Mouse (Mus musculus) left cerebral cortex, postnatal 14 days (tissue): ENCODE results near the gene Hfe2. TPM values are rescaled to one million over a fixed set of nuclear protein-coding genes. Genes with fewer than 3 reads are reported as not detected.

Experiments used
- DNase-seq, 2 experiments: peaks; one replicate each; pipeline ENCODE4 v3.0.0; 2021 to 2022; ENCODE audit warnings: low spot score in 2 of 2, mixed read lengths in 1 of 2
- intact Hi-C: fragments of 180-260 bp; cut with DNase I; formaldehyde crosslinking; loops from one replicate; pipeline ENCODE4 v1.15.1; 2025
- total RNA-seq, 2 experiments: library from RNA; stranded (reverse); gene quantifications; 2 replicates each; pipeline ENCODE4 v1.2.3; 2021

The Hfe2 gene
- total RNA-seq, 2 experiments from 2014 or later: 0.18 to 0.42 TPM

DNA sequence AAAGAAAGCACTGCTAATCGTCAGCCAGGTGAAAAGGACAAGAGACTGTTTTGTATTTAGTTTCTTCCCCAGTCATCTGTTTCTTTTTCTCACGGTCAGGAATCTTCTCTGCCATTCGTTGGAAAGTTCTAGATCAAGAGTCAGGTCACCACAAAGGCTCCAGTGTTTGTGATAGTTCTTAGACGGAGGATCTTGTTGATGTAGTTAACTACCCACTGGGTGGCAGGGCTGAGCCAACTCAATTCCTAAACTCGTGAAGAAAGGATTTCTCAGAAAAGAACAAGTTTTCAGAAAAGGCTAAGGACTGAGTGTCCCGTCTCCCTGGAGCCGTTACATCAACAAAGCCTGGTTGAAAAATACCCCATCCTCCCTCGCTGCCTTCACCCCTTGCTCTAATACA, 26.2 kb downstream of the Hfe2 start:
- intact Hi-C loops: loop anchor here (1.0 kb wide), 1 partner anchor 29 kb away; no protein-coding TSS in a partner anchor
- DNase-seq: peak; percentile 70 to 74

DNA sequence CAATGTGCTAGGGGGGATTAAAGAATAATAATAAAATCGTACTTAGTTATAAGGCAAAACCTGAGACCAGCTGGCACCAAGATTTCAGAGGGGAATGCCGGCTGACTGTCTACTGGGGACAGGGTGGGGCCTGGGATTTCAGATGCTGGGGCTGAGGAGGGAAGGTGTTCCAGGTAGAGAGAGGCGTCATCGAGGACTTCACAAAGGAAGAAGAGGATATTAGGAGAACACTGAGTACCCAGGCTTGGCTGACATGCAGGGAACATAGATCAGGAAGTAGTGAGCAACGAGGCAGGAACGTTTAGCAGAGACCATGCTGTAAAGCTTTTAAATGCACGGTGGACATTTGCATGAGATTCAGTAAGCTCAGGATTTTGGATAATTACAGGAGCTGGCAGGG, 26.9 kb downstream of the Hfe2 start:
- no peak for DNase-seq
- intact Hi-C loops: loop anchor here (1.0 kb wide), 1 partner anchor 28 kb away; no protein-coding TSS in a partner anchor

DNA sequence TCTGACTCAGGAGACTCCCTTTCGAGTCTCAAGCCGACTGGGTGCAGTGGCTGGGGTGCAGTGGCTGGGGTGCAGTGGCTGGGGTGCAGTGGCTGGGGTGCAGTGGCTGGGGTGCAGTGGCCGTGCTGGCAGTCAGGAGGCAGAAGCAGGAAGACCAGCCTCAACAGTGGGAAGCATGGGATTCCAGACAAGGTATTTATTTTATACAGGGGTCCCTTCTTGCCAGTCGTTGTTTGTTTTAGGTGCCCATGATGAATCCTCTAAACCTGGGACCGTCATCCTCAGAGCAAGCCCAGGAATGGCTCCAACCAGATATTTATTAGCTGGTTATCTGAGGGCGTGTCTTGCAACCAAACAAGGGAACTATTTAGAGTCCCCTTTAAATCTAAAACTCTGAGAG, 28.6 kb downstream of the Hfe2 start:
- intact Hi-C loops: no loop called here
- no peak for DNase-seq

DNA sequence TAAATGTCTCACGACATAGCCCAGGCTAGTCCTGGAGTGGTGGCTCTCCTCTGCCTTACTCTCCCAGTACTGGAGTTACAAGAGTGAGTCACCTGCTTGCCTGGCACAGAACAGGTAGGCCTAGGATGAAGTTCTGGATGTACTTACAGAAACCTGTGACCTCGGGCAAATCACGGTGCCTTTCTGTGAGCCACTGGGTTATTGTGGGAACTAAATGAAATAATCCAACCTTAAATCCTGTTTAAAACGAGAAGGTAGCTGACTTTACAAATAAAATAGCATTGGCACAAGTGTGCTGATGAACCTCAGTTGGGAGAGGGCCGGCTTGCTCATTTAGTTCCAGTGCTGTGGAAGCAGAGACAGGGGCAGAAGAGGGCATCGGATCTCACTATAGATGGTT, 29.3 kb downstream of the Hfe2 start:
- DNase-seq: no peak
- intact Hi-C loops: no loop called here

DNA sequence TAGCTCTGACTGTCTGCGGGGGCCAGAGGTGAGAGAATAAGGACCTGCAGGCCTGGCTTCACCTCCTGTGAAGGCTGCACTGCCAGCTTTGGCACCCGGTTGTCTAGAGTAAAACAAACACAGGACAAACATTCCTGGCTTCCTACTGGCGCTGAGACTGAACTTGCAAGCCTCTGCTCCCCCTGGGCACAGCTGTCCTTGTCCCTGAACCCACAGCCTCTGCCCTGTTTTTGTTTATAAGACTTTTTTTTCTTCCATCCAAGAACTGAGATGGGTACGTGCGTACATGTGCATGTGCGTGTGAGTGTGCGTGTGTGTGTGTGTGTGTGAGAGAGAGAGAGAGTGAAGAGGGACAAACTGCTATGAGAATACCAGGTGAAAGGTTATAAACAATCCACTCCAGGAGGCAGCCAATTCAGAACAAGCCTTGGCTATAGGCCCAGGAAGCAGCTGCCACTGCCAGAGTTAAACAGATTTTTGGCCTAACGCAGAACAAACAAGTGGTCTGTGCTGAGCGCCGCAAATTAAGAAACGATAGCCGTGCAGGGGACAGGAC, 30.1 kb downstream of the Hfe2 start:
- DNase-seq: peak; percentile 55 to 79
- intact Hi-C loops: no loop called here

DNA sequence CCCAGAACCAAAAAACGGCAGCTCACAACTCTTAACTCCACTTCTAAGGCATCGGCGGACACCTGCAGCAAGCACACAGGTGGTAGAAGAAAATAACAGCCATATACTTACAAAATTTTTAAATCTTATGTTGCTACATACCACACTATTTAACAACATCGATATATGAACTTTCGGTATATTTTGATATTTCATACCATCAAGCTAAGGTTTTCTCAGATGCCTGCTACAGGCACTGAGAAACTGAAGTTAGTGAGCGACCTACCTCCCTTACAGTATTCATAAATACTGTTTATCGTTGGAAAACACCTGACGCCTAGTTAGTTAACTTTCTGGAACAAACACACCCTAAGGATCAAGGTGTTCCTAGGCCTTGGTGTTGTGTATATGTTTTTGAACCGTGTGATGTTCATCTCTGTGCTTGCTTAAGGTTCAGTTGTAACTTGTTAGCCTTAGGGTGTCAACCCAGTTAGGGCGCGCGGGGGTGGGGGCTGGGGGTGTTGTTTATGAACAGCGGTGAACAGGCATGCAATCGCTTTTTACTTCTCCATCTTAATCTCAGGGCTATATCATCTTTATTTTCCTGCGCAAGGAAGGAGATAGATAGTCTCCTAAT, 31.1 kb downstream of the Hfe2 start:
- no peak for DNase-seq
- intact Hi-C loops: no loop called here

DNA sequence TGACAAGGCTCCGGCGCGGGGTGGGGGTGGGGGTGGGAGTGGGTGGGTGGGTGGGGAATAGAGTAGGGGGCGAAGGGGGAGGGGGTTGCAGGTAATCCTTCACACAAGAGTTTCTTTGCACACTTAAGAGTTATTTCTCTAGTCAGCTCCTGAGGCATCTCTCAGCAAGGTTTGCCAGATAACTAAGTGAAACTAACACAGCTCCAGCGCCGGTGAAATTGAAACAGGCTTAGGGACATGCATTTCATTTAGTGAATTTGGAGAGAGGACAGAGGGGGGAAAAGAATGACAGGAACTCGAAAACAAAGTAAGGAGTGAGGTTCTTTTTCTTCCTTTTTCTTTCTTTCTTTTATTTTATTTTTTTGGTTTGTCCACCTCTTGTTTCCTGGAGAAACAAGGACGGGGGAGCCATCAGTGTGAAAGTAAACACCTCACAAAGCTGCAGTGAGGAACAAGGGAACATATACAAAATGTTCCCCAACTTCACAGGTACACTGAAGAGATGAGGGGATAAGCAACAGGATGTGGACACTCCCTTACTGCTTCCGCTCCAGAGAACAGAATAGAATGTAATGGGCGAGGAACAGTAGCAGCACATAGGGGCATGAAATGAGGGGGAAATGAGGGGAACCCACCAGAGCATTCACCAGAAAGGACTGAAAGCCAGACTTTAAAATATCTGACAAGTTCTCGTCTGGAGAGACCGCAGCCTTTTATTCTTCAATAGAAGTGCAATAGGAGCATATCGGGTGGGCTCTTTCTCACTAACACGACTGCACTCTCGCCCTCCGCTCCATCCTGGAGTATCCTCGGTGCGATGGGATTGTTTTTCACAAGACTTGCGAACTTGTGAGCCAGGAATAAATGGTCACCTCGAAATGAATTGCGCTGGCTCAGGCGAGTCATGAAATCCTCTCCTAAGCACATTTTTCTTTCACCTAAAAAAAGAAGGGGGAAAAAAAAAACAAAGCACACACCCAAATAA, 32.0 kb downstream of the Hfe2 start:
- no peak for DNase-seq
- intact Hi-C loops: no loop called here

DNA sequence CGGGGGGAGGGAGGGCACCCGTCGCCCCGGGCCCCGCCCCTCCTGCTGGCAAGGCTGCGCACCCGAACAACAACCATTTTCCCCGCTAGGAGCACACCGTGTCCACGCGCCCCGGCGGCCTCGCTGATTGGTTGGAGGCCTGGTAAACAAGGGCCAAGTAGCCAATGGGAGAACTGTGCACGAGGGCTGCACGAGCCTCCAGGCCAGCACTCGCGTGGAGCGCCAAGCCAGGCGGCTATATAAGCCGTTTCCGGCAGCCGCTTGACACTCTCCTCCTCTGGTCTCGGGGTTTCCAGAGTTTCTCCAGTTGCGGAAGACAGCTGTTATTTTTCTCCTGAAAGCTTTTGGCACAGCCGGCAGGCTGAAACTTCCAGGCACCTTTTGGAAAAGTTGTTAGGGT, 32.7 kb downstream of the Hfe2 start, which contains the start of gene Txnip:
TSS of gene Txnip (plus strand) at position 264 of the 400 bp plus-strand sequence.
- peak; percentile 98 to 100 for DNase-seq
- intact Hi-C loops: no loop called here

DNA sequence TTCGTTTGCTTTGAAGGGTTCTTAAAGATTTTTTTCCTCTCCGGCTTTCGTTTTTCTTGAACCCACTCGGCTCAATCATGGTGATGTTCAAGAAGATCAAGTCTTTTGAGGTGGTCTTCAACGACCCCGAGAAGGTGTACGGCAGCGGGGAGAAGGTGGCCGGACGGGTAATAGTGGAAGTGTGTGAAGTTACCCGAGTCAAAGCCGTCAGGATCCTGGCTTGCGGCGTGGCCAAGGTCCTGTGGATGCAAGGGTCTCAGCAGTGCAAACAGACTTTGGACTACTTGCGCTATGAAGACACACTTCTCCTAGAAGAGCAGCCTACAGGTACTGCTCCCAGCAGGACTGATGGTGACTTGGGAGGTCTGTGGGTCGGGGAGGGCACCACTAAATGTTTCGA, 33.2 kb downstream of the Hfe2 start:
- no peak for DNase-seq
- intact Hi-C loops: no loop called here

DNA sequence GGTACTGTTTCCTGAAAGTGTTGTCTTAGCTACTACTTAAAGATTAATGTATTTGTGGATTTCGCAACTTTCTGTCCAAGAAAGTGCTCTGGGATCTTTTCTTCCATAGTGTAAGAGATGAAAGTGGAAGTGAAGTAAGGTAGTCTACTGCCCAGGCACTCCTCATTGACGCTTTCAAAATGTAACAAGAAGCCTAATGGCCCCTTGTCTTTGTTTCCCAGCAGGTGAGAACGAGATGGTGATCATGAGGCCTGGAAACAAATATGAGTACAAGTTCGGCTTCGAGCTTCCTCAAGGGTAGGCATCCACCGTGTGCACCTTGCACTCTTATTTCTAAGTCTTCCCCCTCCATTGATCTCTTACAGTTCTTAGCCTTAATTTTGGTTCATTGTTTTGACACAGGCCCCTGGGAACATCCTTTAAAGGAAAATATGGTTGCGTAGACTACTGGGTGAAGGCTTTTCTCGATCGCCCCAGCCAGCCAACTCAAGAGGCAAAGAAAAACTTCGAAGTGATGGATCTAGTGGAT, 33.8 kb downstream of the Hfe2 start:
- DNase-seq: no peak
- intact Hi-C loops: no loop called here

DNA sequence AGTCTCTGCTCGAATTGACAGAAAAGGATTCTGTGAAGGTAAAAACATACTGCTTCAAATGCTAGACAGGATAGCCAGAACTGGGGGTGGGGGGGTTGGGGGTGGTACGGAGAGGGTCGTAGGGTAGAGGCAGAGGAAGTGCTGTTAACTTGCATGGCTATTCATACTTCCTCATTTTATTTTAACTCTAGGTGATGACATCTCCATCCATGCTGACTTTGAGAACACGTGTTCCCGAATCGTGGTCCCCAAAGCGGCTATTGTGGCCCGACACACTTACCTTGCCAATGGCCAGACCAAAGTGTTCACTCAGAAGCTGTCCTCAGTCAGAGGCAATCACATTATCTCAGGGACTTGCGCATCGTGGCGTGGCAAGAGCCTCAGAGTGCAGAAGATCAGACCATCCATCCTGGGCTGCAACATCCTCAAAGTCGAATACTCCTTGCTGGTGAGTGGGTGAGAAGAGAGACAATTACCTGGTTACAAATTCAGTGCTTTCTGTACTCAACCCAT, 34.5 kb downstream of the Hfe2 start:
- intact Hi-C loops: no loop called here
- no peak for DNase-seq

DNA sequence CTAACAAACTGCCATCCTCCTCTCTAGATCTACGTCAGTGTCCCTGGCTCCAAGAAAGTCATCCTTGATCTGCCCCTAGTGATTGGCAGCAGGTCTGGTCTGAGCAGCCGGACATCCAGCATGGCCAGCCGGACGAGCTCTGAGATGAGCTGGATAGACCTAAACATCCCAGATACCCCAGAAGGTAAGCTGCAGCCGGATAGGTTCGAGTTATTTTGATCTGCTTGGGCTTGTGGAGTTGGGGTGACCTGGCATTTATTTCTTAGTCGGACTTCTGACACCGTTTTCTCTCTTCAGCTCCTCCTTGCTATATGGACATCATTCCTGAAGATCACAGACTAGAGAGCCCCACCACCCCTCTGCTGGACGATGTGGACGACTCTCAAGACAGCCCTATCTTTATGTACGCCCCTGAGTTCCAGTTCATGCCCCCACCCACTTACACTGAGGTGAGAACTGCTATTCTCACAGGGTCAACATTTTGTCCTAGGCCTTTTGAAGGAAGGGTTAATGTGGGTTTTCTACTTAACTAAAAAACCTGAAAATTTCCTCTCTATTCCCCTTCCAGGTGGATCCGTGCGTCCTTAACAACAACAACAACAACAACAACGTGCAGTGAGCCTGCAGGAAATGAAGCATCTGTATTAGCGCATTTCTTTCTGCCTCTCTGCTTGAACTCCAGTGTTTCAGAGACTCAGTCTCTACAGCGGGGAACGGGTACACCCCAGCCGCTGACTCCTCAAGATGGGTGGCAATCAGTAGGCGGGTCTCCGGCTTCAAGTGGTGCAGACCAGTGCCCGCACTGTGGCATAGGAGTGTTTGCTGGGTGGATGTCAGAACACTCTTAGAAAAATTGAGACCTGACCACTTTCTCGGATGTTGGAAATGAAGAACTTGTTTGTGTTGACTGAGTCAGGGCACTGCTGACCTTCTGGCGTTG, 35.2 kb downstream of the Hfe2 start:
- no peak for DNase-seq
- intact Hi-C loops: no loop called here

DNA sequence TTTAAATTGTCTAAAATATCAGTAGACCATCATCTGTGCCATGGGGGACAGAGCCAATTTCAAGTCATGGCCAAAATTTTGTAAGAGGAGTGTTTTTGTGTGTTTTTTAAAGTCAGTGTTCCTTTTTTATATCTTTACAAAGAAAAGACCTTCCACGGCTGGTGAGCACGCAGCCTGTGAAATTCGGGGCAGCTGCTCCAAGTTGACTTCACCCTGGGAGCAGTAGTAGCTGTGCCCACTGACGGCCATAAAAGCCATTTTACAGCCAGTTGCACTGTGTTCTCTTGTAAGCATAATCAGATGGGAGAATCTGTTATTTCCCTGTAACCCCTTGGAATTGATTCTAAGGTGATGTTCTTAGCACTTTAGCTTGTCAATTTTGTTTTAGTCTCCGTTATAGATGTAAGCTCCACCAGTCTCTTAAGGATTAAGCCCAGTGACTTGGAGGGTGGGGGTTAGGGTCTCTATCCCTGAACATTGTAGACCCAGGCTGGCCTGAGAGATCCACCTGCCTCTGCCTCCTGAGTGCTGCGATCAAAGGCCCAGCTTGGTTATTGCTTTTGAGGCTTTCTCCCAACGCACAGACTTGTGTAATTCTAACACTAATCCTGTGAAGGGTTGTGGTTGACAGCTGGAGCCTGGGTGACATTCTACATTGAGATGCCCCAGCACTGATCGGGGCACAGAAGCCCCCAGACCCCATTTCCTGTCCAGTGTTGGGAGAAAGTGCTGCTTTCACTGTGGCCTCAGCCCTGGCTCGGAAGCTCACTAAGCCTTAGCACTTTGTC, 36.1 kb downstream of the Hfe2 start:
- intact Hi-C loops: no loop called here
- DNase-seq: no peak

DNA sequence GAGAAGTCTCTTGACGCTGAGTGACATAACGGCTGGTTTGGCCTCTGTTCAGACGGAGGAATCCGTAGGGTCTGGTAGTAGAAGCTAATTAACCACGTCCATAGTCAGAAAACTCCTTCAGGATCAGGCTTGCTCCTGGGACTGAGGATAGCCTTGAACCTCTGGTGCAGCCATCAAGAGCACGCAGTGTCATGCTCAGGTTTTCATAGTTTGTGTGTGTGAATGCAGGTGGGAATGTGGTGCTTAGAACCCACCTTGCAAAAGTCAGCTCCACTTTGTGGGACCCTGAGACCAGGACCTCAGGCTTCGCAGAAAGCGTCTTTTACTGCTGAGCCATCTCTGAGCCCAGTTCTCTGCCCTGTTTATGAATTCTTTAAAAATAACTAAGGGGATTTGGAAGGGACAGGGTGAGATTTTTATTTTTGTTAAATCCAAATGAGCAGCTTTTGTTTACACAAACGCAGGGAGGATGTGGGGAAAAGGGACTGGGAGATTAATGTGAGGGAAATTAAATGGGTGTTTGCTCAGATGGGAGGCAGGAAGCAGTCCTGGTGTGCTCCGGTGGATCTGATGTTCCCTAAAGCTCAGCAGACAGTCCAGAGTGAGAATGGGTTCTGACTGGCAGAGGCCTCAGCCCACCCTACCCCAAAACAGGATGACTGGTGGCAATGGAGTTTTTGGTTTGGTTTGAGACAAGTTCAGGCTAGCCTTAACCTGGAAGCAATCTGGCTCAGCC, 37.1 kb downstream of the Hfe2 start:
- DNase-seq: no peak
- intact Hi-C loops: no loop called here

DNA sequence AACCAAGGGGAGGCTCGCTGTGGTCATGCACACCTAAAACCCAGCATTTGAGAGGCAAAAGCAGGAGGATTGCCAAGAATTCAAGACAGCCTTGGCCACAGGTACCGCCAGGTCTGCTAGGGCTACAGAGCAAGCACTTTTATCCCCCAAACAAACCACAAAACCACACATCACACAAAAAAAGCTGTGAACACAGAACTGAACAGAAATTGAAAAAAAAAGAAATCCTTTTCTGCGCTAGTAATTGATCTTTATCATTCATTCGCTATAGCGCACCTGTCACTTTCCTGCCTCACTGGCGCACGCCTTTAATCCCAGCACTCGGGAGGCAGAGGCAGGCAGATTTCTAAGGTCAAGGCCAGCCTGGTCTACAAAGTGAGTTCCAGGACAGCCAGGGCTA, 38.3 kb downstream of the Hfe2 start:
- intact Hi-C loops: no loop called here
- no peak for DNase-seq

DNA sequence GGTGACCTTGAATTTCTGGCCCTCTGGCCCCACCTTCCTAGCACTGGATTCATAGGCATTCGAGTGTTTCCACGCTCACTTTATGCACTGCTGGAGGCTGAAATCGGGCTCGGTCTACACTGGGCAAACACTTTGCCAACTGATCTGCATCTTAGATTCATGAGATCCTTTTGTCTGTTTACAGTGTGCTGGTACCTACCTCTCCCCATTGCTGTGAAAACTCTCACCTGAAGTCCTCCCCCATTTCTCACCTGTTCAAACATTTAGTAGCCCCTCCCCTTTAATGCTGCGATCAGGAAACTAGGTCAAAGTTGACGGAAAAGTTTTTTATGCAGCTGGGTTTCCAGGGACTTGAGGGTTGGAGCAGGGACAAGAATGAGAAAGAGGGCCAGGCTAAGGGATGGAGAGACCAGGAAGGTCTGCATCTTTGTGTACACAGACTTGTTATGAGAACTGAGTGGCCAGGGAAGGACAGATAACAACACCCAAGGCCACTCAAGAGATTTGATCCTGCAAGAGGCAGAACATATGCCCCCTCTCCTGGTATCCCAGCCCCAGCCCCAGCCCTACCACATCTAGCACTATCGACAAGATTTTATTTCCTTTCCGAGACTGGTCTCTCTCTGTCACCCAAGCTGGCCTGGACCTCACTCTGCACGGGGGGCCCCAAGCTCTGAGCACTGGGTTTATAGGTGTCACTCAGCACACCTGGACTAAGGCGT, 39.1 kb downstream of the Hfe2 start:
- no peak for DNase-seq
- intact Hi-C loops: no loop called here

DNA sequence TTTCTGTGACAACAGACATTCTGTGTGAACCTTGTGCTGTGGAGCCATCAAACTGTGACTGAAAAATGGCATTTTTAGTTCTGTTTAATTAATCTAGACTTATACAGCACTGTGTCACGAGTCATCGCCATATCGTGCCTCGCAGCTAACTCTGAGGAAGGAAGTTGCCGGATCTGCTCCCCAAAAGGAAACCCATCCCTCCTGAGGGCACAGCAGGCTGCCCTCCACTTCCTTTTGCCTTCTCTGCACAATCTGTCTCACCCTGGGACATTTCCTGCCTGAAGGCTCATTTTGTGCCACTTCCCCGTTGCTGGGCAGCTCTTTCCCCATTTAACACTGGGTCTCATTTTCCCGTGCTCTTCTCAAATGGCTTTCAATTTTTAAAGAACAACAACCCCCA, 39.7 kb downstream of the Hfe2 start:
- no peak for DNase-seq
- intact Hi-C loops: no loop called here
